Mouse (Mus musculus) spleen, postnatal 0 days (tissue): ENCODE measurements around the gene 4932438H23Rik. TPM values are rescaled to one million over a fixed set of nuclear protein-coding genes. Genes with fewer than 3 reads are reported as not detected.

Experiments used
- polyA plus RNA-seq: library from polyadenylated mRNA; unstranded; fragments of >200 nt; fragmentation: Nextera tagmentation; extraction: Ambion mirVana; gene quantifications from 2 replicates; pipeline ENCODE4 v1.2.1, GENCODE M21; 2015

Gene 4932438H23Rik
- polyA plus RNA-seq = 0.05 TPM in 1 of 2 replicates, not detected in the other

GRCm38 (mm10) chr16:91095022-91095421 lies at the start of gene 4932438H23Rik:
Gene 4932438H23Rik, minus strand, starts transcription at chr16:91095122.

GRCm38 (mm10) chr16:91044270-91045182 lies 50.4 kb downstream of the 4932438H23Rik start, which contains the start of gene Paxbp1:
Gene Paxbp1, minus strand, starts transcription at chr16:91044543.

GRCm38 (mm10) chr16:91011021-91011683 lies 83.8 kb downstream of the 4932438H23Rik start, which contains the start of gene Synj1:
Gene Synj1, minus strand, starts transcription at chr16:91011308.

Other genes with a start within 250 kb of the 4932438H23Rik start
- 25.9 and 30.3 TPM in 2 replicates for gene Cfap298, start 160.0 kb downstream of the 4932438H23Rik start, polyA plus RNA-seq
- gene Synj1, start 83.8 kb downstream of the 4932438H23Rik start, polyA plus RNA-seq = 22.5 and 22.6 TPM in 2 replicates
- gene Paxbp1, start 50.6 kb downstream of the 4932438H23Rik start, polyA plus RNA-seq = 27.7 and 30.4 TPM in 2 replicates
- not detected in 2 replicates for gene Olig2, start 130.3 kb upstream of the 4932438H23Rik start, polyA plus RNA-seq
- 0.06 TPM in 1 of 2 replicates, not detected in the other for gene Olig1, start 174.7 kb upstream of the 4932438H23Rik start, polyA plus RNA-seq